Mouse (Mus musculus): Measurements from ENCODE around the gene Bnip1.

The Bnip1 gene

GRCm38 (mm10) chr17:26795386-26795785, 14.5 kb downstream of the Bnip1 start:
- DNase-seq = no peak

- DNase-seq = no peak
These were observed 16.7 kb downstream of the Bnip1 start for GRCm38 (mm10) chr17:26797379-26798128.

- no peak for DNase-seq
These were observed 22.0 kb downstream of the Bnip1 start for GRCm38 (mm10) chr17:26802886-26803285.

- DNase-seq = no peak
These were observed 31.7 kb downstream of the Bnip1 start for GRCm38 (mm10) chr17:26812607-26813006.

- no peak for DNase-seq
These were observed 32.6 kb downstream of the Bnip1 start for GRCm38 (mm10) chr17:26813497-26813896.

- DNase-seq = no peak
These were observed 35.9 kb downstream of the Bnip1 start for GRCm38 (mm10) chr17:26816810-26817209.

GRCm38 (mm10) chr17:26817776-26818175, 36.9 kb downstream of the Bnip1 start:
- DNase-seq = no peak

GRCm38 (mm10) chr17:26826131-26826530, 45.3 kb downstream of the Bnip1 start:
- no peak for DNase-seq

- DNase-seq = no peak
These were observed 52.9 kb downstream of the Bnip1 start for GRCm38 (mm10) chr17:26833806-26834205.

- DNase-seq = no peak
These were observed 53.6 kb downstream of the Bnip1 start for GRCm38 (mm10) chr17:26834302-26834965.

- no peak for DNase-seq
These were observed 54.3 kb downstream of the Bnip1 start for GRCm38 (mm10) chr17:26834966-26835755.

- no peak for DNase-seq
These were observed 55.1 kb downstream of the Bnip1 start for GRCm38 (mm10) chr17:26835956-26836355.

- DNase-seq = no peak
These were observed 55.5 kb downstream of the Bnip1 start for GRCm38 (mm10) chr17:26836377-26836776.

- DNase-seq = no peak
These were observed 56.1 kb downstream of the Bnip1 start for GRCm38 (mm10) chr17:26836786-26837545.

GRCm38 (mm10) chr17:26837546-26837985, 56.7 kb downstream of the Bnip1 start:
- DNase-seq = no peak

GRCm38 (mm10) chr17:26838191-26838910, 57.5 kb downstream of the Bnip1 start:
- no peak for DNase-seq

- DNase-seq = no peak
These were observed 58.2 kb downstream of the Bnip1 start for GRCm38 (mm10) chr17:26838911-26839717.

GRCm38 (mm10) chr17:26839718-26840438, 59.0 kb downstream of the Bnip1 start:
- DNase-seq = no peak

- no peak for DNase-seq
These were observed 59.5 kb downstream of the Bnip1 start for GRCm38 (mm10) chr17:26840439-26840780.

GRCm38 (mm10) chr17:26840922-26841731, 60.3 kb downstream of the Bnip1 start:
- DNase-seq = no peak
